Mouse (Mus musculus) large intestine, adult 2 months (tissue): ENCODE measurements at regions not wholly inside any gene's neighbourhood (a gene's known extent, or its start where the extent isn't known, plus 50 kb on each side); places are given as distances from the start of the nearest gene placed in this dataset.
"Not testable (repeated sequence)": the region's sequence is repeated elsewhere in the genome, so short reads cannot be mapped to it uniquely, and the experiment has no call there.

ENCODE experiments used
- DNase-seq: peaks from one replicate; pipeline ENCODE4 v3.0.0-alpha.2; 2012; ENCODE audit warnings: low read depth, low spot score
- WGBS: fragments of 180-500 bp; shearing (Covaris S2); methylation state at CpG from one replicate; pipeline ENCODE4 v1.1.7; 2018; 5-methylcytosine and 5-hydroxymethylcytosine counted together

DNA sequence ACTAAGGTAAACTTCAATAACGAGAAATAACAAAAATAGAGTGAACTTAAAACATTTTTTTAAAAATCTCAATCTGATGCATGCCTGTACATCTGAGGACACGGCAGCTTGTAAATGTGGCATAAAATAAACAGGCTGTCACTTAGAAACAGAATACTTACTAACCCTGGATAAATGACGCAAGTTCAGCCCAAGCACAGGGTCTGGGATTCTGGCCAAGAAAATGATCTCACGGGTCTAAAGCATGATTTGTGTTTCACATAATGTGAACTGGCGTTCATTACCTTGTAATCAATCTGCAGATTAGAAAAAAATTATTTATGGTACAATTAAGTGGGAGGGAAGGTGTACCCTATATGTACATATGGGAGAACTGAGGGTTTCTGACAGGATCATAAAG is 512.1 kb upstream of the Vrk2 start:
- no peak for DNase-seq
- 50% methylated on average over 5 of the region's 5 CpGs for WGBS

GRCm38 (mm10) chr11:27102906-27103305 is 509.1 kb upstream of the Vrk2 start:
- no peak for DNase-seq

DNA sequence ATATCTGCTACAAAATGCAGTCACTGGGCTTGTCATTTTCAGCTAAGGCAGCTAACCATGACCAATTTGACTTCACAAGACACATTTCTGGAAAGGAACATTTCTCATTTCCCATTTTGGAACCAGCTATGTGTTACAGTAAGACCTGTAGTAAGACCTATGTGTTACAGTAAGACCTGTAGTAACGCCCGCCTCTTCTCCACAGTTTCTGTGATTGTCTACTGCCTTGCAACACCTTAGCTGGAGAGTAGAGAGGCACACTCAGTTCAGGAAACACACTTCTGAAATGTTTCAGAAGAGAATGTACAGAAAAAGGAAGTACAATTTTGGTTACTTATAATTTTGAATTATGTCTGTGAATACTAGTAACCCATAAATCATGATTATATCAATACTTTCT is 508.2 kb upstream of the Vrk2 start:
- no peak for DNase-seq
- 95% methylated on average over 2 of the region's 2 CpGs for WGBS

DNA sequence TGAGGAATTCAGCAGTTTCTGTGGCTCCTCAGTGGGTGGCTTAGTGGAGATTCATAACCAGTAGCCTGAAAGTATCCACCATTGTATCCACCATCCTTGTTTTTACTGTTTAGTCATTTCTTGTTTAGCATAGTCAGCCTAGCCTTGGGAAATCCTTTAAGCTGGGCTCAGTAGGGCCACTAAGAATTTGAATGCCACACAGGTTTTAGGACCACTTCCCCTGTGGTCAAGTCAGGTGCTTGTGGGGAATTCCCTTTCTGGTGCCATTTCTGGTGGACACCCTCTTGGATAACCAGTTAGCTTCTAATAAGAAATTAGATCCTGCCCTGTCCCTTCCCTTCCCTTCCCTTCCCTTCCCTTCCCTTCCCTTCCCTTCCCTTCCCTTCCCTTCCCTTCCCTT is 502.8 kb upstream of the Vrk2 start:
- no peak for DNase-seq

DNA sequence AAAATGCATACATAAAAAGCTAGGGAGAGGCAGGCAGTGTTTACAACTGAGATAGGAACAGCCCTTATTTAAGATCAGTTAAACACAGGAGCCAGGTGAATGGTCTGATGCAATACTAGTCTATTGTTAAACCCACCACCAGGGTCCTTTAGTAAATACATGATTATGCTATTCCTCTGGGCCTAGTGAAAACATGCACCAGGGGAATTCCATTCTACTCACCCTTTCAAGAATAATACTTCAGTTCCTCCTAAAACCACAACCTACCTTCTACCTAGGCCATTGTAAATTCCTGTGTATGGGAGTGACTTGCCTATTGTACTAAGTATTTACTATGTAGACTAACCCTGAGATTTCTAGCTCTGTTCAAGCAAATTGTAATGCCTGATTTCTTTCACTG is 501.7 kb upstream of the Vrk2 start:
- not testable (repeated sequence) for DNase-seq

GRCm38 (mm10) chr11:27086516-27086915 is 492.7 kb upstream of the Vrk2 start:
- DNase-seq, result no peak
- 82% methylated on average over 1 of the region's 1 CpGs for WGBS

DNA sequence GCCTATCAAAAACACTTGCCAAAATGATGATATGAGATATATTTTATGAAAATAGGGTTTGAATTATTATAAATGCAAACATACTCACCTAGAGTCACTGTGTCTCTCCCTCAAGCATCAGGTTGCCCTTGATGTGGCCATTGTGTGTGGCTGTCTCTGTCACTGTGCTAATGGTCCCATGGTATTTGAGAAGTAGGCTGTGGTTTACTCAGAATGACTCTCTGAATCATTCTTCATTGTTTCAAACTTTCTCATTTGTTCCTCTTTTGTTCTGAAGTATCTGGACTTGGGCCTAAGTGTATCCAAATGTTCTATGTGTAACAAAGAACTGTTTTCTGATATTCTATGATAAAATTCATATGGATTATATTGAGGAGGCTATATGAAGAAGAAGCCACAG is 487.4 kb upstream of the Vrk2 start:
- DNase-seq, result no peak

DNA sequence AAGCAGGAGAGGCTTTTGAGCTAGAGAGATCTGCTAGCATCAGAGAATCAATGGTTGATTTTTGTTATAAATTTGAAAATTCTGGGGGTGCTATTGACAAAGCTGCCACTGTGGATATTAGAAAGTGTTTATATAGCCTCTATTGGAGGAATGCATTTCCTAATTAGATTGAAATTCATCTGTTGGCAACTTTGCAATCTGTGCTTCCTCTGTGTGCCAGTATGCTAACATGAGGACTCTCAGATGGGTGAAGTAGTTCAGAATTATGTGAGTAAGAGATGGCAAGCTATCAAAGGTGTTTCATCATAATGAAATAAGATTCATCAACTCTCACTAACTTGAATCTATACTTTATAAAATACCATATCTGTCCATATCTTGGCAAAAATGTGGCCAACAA is 476.6 kb upstream of the Vrk2 start:
- DNase-seq, result no peak

GRCm38 (mm10) chr11:27027243-27027852 is 433.5 kb upstream of the Vrk2 start:
- no peak for DNase-seq
- WGBS, result 81% methylated on average over 1 of the region's 1 CpGs

GRCm38 (mm10) chr11:27025500-27025899 is 431.7 kb upstream of the Vrk2 start:
- WGBS, result 65% methylated on average over 2 of the region's 2 CpGs
- DNase-seq, result no peak

GRCm38 (mm10) chr11:26996292-26997099 is 402.7 kb upstream of the Vrk2 start:
- DNase-seq, result no peak
- WGBS, result 30% methylated on average over 3 of the region's 3 CpGs

- 54% methylated on average over 7 of the region's 7 CpGs for WGBS
- no peak for DNase-seq
Observed at GRCm38 (mm10) chr11:26981216-26981615, 387.4 kb upstream of the Vrk2 start.

- whole genome bisulfite sequencing, result 81% methylated on average over 8 of the region's 8 CpGs
- no peak for DNase-seq
Observed at GRCm38 (mm10) chr11:26972533-26973081, 378.8 kb upstream of the Vrk2 start.

GRCm38 (mm10) chr11:26971161-26971560 is 377.4 kb upstream of the Vrk2 start:
- WGBS, result 85% methylated on average over 2 of the region's 2 CpGs
- DNase-seq, result no peak

DNA sequence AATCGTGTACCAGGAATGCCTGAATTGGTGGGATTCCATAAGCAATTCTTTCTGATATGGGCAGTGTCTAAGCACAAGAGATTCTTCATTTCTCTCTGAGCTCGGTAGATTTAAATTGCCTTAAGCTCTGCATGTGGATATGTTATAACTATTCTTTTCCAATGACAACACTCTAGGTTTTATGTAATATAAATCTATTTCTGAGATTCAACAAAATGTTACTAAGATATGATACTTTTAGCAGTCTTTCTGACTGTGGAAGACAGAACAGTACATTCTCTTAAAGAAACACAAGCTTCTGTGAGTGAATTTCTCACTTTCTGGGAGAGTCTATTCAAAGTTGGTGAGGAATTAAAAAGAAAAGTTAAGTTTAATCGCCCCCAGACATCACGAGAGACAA is 373.6 kb upstream of the Vrk2 start:
- 72% methylated on average over 4 of the region's 4 CpGs for WGBS
- DNase-seq, result no peak

GRCm38 (mm10) chr11:26962928-26963667 is 369.3 kb upstream of the Vrk2 start:
- no peak for DNase-seq
- 33% methylated on average over 8 of the region's 8 CpGs for WGBS

GRCm38 (mm10) chr11:26962040-26962927 is 368.5 kb upstream of the Vrk2 start:
- WGBS, result 63% methylated on average over 18 of the region's 18 CpGs
- DNase-seq, result no peak

DNA sequence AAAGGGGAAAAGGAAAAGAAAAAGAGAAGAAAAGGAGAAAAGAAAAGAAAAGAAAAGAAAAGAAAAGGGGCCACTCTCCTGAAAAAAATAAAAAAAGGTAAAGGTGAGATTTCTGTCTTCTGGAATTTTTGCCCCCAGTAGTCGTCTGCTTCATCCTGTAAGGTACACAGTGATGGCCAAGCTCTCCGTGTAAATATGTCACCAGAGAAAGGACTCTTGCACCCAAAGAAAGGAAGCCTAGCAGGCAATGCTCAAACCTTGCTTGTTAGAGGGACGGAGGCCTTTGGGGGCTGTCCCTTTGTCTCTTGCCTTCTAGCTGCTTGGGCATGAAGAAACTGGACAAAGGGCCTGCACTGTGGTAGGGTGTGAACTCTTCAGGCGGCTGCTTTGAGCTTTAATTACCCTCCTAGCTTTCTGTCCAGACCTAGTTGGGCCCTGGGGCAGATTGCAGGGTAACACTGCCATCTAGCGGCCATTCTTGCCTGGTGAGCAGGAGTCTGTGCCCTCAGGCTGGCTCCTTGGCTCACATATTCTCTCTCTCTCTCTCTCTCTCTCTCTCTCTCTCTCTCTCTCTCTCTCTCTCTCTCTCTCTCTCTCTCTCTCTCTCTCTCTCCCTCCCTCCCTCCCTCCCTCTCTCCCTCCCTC is 367.7 kb upstream of the Vrk2 start:
- DNase-seq, result peak; percentile 69
- 9% methylated on average over 5 of the region's 5 CpGs for WGBS

DNA sequence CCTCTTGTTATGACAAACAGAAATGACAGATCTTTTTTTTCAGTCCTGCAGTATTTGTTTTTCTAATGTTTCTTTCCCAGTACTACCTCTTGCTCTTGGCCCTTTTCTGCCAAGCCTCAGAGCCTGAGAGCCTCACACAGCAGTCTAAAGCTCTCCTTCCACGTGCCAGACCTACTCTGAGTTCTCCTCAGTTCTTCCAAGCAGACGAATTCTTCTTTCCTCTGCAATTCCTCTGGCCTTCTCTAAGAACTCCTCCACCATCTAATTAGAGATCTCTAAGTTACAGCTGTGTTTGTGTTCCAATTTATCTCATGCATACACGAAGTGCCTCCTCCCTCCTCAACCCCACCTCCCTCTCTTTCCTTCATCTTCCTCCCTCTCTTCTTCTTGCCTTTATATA is 362.4 kb upstream of the Vrk2 start:
- no peak for DNase-seq
- 51% methylated on average over 3 of the region's 3 CpGs for WGBS
